Mouse (Mus musculus) stomach, postnatal 0 days (tissue): ENCODE data around the gene Timm10.

Source experiments
- CTCF ChIP-seq: IDR thresholded peaks from 2 replicates; pipeline ENCODE4 v1.5.1; 2016; ENCODE audit warnings: antibody characterized with exemption, low read depth, mild to moderate bottlenecking, moderate library complexity
- EP300 ChIP-seq: optimal IDR thresholded peaks from 2 replicates; pipeline ENCODE3; 2016; ENCODE audit warnings: antibody characterized with exemption

DNA sequence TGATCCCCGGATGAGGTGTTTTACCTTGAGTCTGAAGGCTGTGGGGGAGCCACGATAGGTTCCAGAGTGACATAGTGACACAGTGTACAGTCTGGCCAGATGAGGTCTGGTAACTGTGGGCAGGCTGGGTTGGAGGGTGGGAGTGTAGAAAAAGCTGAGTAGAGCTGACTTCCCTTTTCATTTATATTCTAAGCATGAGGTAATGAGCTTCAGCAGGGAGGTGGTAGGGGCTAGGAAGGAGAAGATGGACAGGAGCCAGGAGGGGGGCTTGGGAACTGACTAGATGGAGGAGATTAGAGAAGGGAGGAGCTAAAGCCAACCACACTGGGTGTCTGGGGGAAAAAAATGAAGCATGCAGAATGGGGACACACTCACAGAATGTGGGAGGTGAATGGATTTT lies 42.2 kb downstream of the Timm10 start:
- TF ChIP-seq CTCF (no peak), EP300 (no peak)
